Mouse (Mus musculus): ENCODE results near the gene Shisal1. TPM values are rescaled to one million over a fixed set of nuclear protein-coding genes. Genes with fewer than 3 reads are reported as not detected.

Gene Shisal1
- total and polyA plus RNA-seq, 3 experiments, result not detected

- Histone ChIP-seq H3K9me3 (replicated peaks; ENCODE audit: insufficient read depth, low read length) (no peaks in the 10 kb centered on the region), H3K36me3 (ENCODE audit: control insufficient read depth in 1 of 2, insufficient read depth in 2 of 2, low read length in 2 of 2) (no peaks in the 10 kb centered on the region), H3K4me1 (ENCODE audit: control insufficient read depth in 1 of 2, insufficient read depth in 2 of 2, low read length in 2 of 2) (no peaks in the 10 kb centered on the region), H3K27me3 (ENCODE audit: control insufficient read depth in 1 of 2, insufficient read depth in 2 of 2, low read length in 2 of 2) (no peaks in the 10 kb centered on the region), H3K27ac (ENCODE audit: control insufficient read depth, low read depth, low read length) (no peak overlapping the region), H3K9ac (ENCODE audit: control insufficient read depth, low read depth, low read length, poor library complexity, severe bottlenecking) (no peak overlapping the region), H3K79me2 (ENCODE audit: control insufficient read depth, insufficient read depth, low read length, poor library complexity) (no peaks in the 10 kb centered on the region), H3K4me3 (ENCODE audit: control insufficient read depth in 1 of 2, insufficient read depth in 1 of 2, low read depth in 2 of 2, low read length in 2 of 2) (no peak overlapping the region)
- no peak for TF ChIP-seq TCF12 (IDR thresholded peaks at IDR 0.05; ENCODE audit: low read depth, low read length)
- TF ChIP-seq GATA1 (IDR thresholded peaks at IDR 0.05; ENCODE audit: low read depth, low read length), result no peak
- no peak for TF ChIP-seq EP300 (IDR thresholded peaks at IDR 0.05; ENCODE audit: low read depth in 1 of 2, low read length in 2 of 2)
- no peak for TF ChIP-seq MAZ (IDR thresholded peaks at IDR 0.05; ENCODE audit: low read depth, low read length)
- no peak for TF ChIP-seq NRF1 (IDR thresholded peaks at IDR 0.05; ENCODE audit: insufficient read depth, low read depth, low read length, poor library complexity, severe bottlenecking)
- no peak for TF ChIP-seq E2F4 (IDR thresholded peaks at IDR 0.05; ENCODE audit: borderline replicate concordance, low read depth, low read length)
- TF ChIP-seq MAX (IDR thresholded peaks at IDR 0.05; ENCODE audit: low read length), result no peak
- no peak for TF ChIP-seq POLR2AphosphoS2 (IDR thresholded peaks at IDR 0.05; ENCODE audit: low read length)
- no peak for DNase-seq (ENCODE audit: low read depth, low spot score)
These were observed 54.1 kb downstream of the Shisal1 start for GRCm38 (mm10) chr15:84392840-84393239.

- H3K9ac ChIP-seq (ENCODE audit: control insufficient read depth, low read depth, low read length, poor library complexity, severe bottlenecking), result no peak overlapping the region
- no peaks in the 10 kb centered on the region for H3K27me3 ChIP-seq (ENCODE audit: control insufficient read depth in 1 of 2, insufficient read depth in 2 of 2, low read length in 2 of 2)
- H3K27ac ChIP-seq (ENCODE audit: control insufficient read depth, low read depth, low read length), result no peak overlapping the region
- no peaks in the 10 kb centered on the region for H3K79me2 ChIP-seq (ENCODE audit: control insufficient read depth, insufficient read depth, low read length, poor library complexity)
- no peaks in the 10 kb centered on the region for H3K4me1 ChIP-seq (ENCODE audit: control insufficient read depth in 1 of 2, insufficient read depth in 2 of 2, low read length in 2 of 2)
- H3K4me3 ChIP-seq (ENCODE audit: control insufficient read depth in 1 of 2, insufficient read depth in 1 of 2, low read depth in 2 of 2, low read length in 2 of 2), result no peak overlapping the region
- H3K9me3 ChIP-seq (replicated peaks; ENCODE audit: insufficient read depth, low read length), result no peaks in the 10 kb centered on the region
- DNase-seq (ENCODE audit: low read depth, low spot score), result no peak
- TF ChIP-seq ELF1 (IDR thresholded peaks at IDR 0.05; ENCODE audit: low read depth, low read length) (no peak), BHLHE40 (IDR thresholded peaks at IDR 0.05; ENCODE audit: borderline replicate concordance, low read depth, low read length) (no peak), NELFE (IDR thresholded peaks at IDR 0.05; ENCODE audit: low read depth, low read length) (no peak)
- no peaks in the 10 kb centered on the region for H3K36me3 ChIP-seq (ENCODE audit: control insufficient read depth in 1 of 2, insufficient read depth in 2 of 2, low read length in 2 of 2)
These were observed 54.8 kb downstream of the Shisal1 start for GRCm38 (mm10) chr15:84392131-84392530.

- Histone ChIP-seq H3K27ac (ENCODE audit: control insufficient read depth, low read depth, low read length) (no peak overlapping the region), H3K9ac (ENCODE audit: control insufficient read depth, low read depth, low read length, poor library complexity, severe bottlenecking) (no peak overlapping the region), H3K27me3 (ENCODE audit: control insufficient read depth in 1 of 2, insufficient read depth in 2 of 2, low read length in 2 of 2) (no peaks in the 10 kb centered on the region), H3K4me3 (ENCODE audit: control insufficient read depth in 1 of 2, insufficient read depth in 1 of 2, low read depth in 2 of 2, low read length in 2 of 2) (no peak overlapping the region), H3K9me3 (replicated peaks; ENCODE audit: insufficient read depth, low read length) (no peaks in the 10 kb centered on the region), H3K4me1 (ENCODE audit: control insufficient read depth in 1 of 2, insufficient read depth in 2 of 2, low read length in 2 of 2) (no peaks in the 10 kb centered on the region), H3K36me3 (ENCODE audit: control insufficient read depth in 1 of 2, insufficient read depth in 2 of 2, low read length in 2 of 2) (no peaks in the 10 kb centered on the region), H3K79me2 (ENCODE audit: control insufficient read depth, insufficient read depth, low read length, poor library complexity) (no peaks in the 10 kb centered on the region)
- no peak for DNase-seq (ENCODE audit: low read depth, low spot score)
- no peak for TF ChIP-seq USF2 (IDR thresholded peaks at IDR 0.05; ENCODE audit: borderline replicate concordance in 1 of 2, insufficient read depth in 1 of 2, low read depth in 1 of 2, low read length in 2 of 2)
- no peak for TF ChIP-seq ZMIZ1 (IDR thresholded peaks at IDR 0.05; ENCODE audit: low read depth, low read length)
- TF ChIP-seq NELFE (IDR thresholded peaks at IDR 0.05; ENCODE audit: low read depth, low read length), result no peak
- TF ChIP-seq MXI1 (IDR thresholded peaks at IDR 0.05; ENCODE audit: low read depth, low read length), result no peak
- no peak for TF ChIP-seq ZKSCAN1 (IDR thresholded peaks at IDR 0.05; ENCODE audit: low read depth, low read length)
- no peak for TF ChIP-seq POLR2AphosphoS2 (IDR thresholded peaks at IDR 0.05; ENCODE audit: low read length)
- TF ChIP-seq POLR2A (IDR thresholded peaks at IDR 0.05; ENCODE audit: control insufficient read depth in 1 of 2, insufficient read depth in 1 of 2, low read depth in 1 of 2, low read length in 2 of 2, poor library complexity in 1 of 2), result no peak
- TF ChIP-seq ZC3H11A (IDR thresholded peaks at IDR 0.05; ENCODE audit: low read depth, low read length), result no peak
- TF ChIP-seq RCOR1 (IDR thresholded peaks at IDR 0.05; ENCODE audit: low read depth, low read length), result no peak
- no peak for TF ChIP-seq ZNF384 (IDR thresholded peaks at IDR 0.05; ENCODE audit: low read depth, low read length)
These were observed 58.2 kb downstream of the Shisal1 start for GRCm38 (mm10) chr15:84388698-84389131.
